Mouse (Mus musculus): ENCODE data around the gene Hsh2d. TPM values are rescaled to one million over a fixed set of nuclear protein-coding genes. Genes with fewer than 3 reads are reported as not detected.
A peak's percentile ranks its signal among the peaks of the same experiment; 100 is the strongest.

The Hsh2d gene
- polyA plus RNA-seq, 1 experiment from 2014 or later, result not detected

- DNase-seq (ENCODE audit: low spot score), result no peak
- H3K36me3 ChIP-seq (replicated peaks), result no peaks in the 10 kb centered on the region
- H3K27me3 ChIP-seq (replicated peaks; ENCODE audit: low read depth, poor library complexity, severe bottlenecking), result no peaks in the 10 kb centered on the region
- no peak overlapping the region for H3K27ac ChIP-seq (replicated peaks)
- H3K4me1 ChIP-seq, result no peaks in the 10 kb centered on the region
- H3K4me3 ChIP-seq, result no peak overlapping the region
- WGBS, result 74% methylated on average over 4 of the region's 4 CpGs
- H3K9me3 ChIP-seq, result no peaks in the 10 kb centered on the region
Measured at GRCm38 (mm10) chr8:72210222-72210621, 20.8 kb downstream of the Hsh2d start.

GRCm38 (mm10) chr8:72210710-72211109, 21.3 kb downstream of the Hsh2d start:
- Histone ChIP-seq H3K4me3 (no peak overlapping the region), H3K9me3 (no peaks in the 10 kb centered on the region), H3K36me3 (replicated peaks) (no peaks in the 10 kb centered on the region), H3K27me3 (replicated peaks; ENCODE audit: low read depth, poor library complexity, severe bottlenecking) (no peaks in the 10 kb centered on the region), H3K4me1 (no peaks in the 10 kb centered on the region), H3K27ac (replicated peaks) (no peak overlapping the region)
- DNase-seq (ENCODE audit: low spot score), result no peak
- WGBS, result 68% methylated on average over 2 of the region's 2 CpGs

- Histone ChIP-seq H3K36me3 (replicated peaks) (no peaks in the 10 kb centered on the region), H3K27me3 (replicated peaks; ENCODE audit: low read depth, poor library complexity, severe bottlenecking) (peaks cover 5% of the 10 kb centered on the region), H3K4me3 (no peak overlapping the region), H3K27ac (replicated peaks) (no peak overlapping the region), H3K9me3 (no peaks in the 10 kb centered on the region), H3K4me1 (no peaks in the 10 kb centered on the region)
- DNase-seq (ENCODE audit: low spot score), result no peak
- WGBS, result 76% methylated on average over 1 of the region's 1 CpGs
Measured at GRCm38 (mm10) chr8:72211846-72212245, 22.4 kb downstream of the Hsh2d start.

GRCm38 (mm10) chr8:72212751-72213150, 23.3 kb downstream of the Hsh2d start, which contains the start of gene Cib3:
TSS of gene Cib3 (minus strand) at chr8:72212837.
- DNase-seq (ENCODE audit: low spot score), result no peak
- H3K4me1 ChIP-seq, result no peaks in the 10 kb centered on the region
- H3K27me3 ChIP-seq (replicated peaks; ENCODE audit: low read depth, poor library complexity, severe bottlenecking), result peaks cover 5% of the 10 kb centered on the region
- no peaks in the 10 kb centered on the region for H3K36me3 ChIP-seq (replicated peaks)
- WGBS, result 60% methylated on average over 4 of the region's 4 CpGs
- no peak within 1 kb of the TSS for H3K4me3 ChIP-seq
- H3K27ac ChIP-seq (replicated peaks), result no peak within 1 kb of the TSS
- H3K9me3 ChIP-seq, result no peaks in the 10 kb centered on the region

GRCm38 (mm10) chr8:72213536-72213935, 24.1 kb downstream of the Hsh2d start, which contains the start of gene Gm11034:
TSS of gene Gm11034 (minus strand) at chr8:72213636.
- H3K27me3 ChIP-seq (replicated peaks; ENCODE audit: low read depth, poor library complexity, severe bottlenecking), result peaks cover 5% of the 10 kb centered on the region
- no peaks in the 10 kb centered on the region for H3K9me3 ChIP-seq
- no peak for DNase-seq (ENCODE audit: low spot score)
- no peaks in the 10 kb centered on the region for H3K36me3 ChIP-seq (replicated peaks)
- 78% methylated on average over 4 of the region's 4 CpGs for WGBS
- H3K4me1 ChIP-seq, result no peaks in the 10 kb centered on the region
- no peak within 1 kb of the TSS for H3K4me3 ChIP-seq
- no peak within 1 kb of the TSS for H3K27ac ChIP-seq (replicated peaks)

- peaks cover 5% of the 10 kb centered on the region for H3K27me3 ChIP-seq (replicated peaks; ENCODE audit: low read depth, poor library complexity, severe bottlenecking)
- WGBS, result 42% methylated on average over 2 of the region's 2 CpGs
Measured at GRCm38 (mm10) chr8:72215060-72215459, 25.6 kb downstream of the Hsh2d start.

GRCm38 (mm10) chr8:72215871-72216270, 26.4 kb downstream of the Hsh2d start:
- no peak overlapping the region for H3K4me3 ChIP-seq
- DNase-seq (ENCODE audit: low spot score), result no peak
- no peak overlapping the region for H3K27ac ChIP-seq (replicated peaks)
- no peaks in the 10 kb centered on the region for H3K9me3 ChIP-seq
- peaks cover 10% of the 10 kb centered on the region for H3K4me1 ChIP-seq
- peaks cover 5% of the 10 kb centered on the region for H3K27me3 ChIP-seq (replicated peaks; ENCODE audit: low read depth, poor library complexity, severe bottlenecking)
- peaks cover 3% of the 10 kb centered on the region for H3K36me3 ChIP-seq (replicated peaks)
- 45% methylated on average over 1 of the region's 1 CpGs for WGBS

More at GRCm38 (mm10) chr8:72215060-72215459, 25.6 kb downstream of the Hsh2d start:
- no peak for DNase-seq (ENCODE audit: low spot score)
- Histone ChIP-seq H3K36me3 (replicated peaks) (no peaks in the 10 kb centered on the region), H3K4me3 (no peak overlapping the region), H3K4me1 (peaks cover 2% of the 10 kb centered on the region; the same call in 1 of the 2 replicates), H3K9me3 (no peaks in the 10 kb centered on the region), H3K27ac (replicated peaks) (no peak overlapping the region)

GRCm38 (mm10) chr8:72218781-72219540, 29.5 kb downstream of the Hsh2d start:
- no peak for DNase-seq (ENCODE audit: low spot score)
- Histone ChIP-seq H3K27ac (replicated peaks) (peak overlapping the region; percentile 91), H3K36me3 (replicated peaks) (peaks cover 34% of the 10 kb centered on the region), H3K4me3 (peak overlapping the region; percentile 92), H3K4me1 (peaks cover 18% of the 10 kb centered on the region), H3K27me3 (replicated peaks; ENCODE audit: low read depth, poor library complexity, severe bottlenecking) (peaks cover 5% of the 10 kb centered on the region), H3K9me3 (no peaks in the 10 kb centered on the region)
- 81% methylated on average over 10 of the region's 10 CpGs for WGBS

- Histone ChIP-seq H3K27me3 (replicated peaks; ENCODE audit: low read depth, poor library complexity, severe bottlenecking) (peaks cover 5% of the 10 kb centered on the region), H3K9me3 (no peaks in the 10 kb centered on the region), H3K4me1 (peaks cover 18% of the 10 kb centered on the region), H3K36me3 (replicated peaks) (peaks cover 38% of the 10 kb centered on the region), H3K27ac (replicated peaks) (peak within 1 kb of the TSS; percentile 91), H3K4me3 (peak within 1 kb of the TSS; percentile 92)
- DNase-seq (ENCODE audit: low spot score), result peak; percentile 93
- 14% methylated on average over 39 of the region's 39 CpGs for WGBS
Measured at GRCm38 (mm10) chr8:72219541-72220363, 30.3 kb downstream of the Hsh2d start, which contains the start of gene Fam32a. TSS of gene Fam32a (plus strand) at chr8:72219730.

- Histone ChIP-seq H3K27me3 (replicated peaks; ENCODE audit: low read depth, poor library complexity, severe bottlenecking) (peaks cover 5% of the 10 kb centered on the region), H3K36me3 (replicated peaks) (peaks cover 38% of the 10 kb centered on the region), H3K4me1 (peaks cover 18% of the 10 kb centered on the region), H3K4me3 (peak overlapping the region; percentile 92), H3K27ac (replicated peaks) (no peak overlapping the region), H3K9me3 (no peaks in the 10 kb centered on the region)
- WGBS, result 87% methylated on average over 4 of the region's 4 CpGs
- DNase-seq (ENCODE audit: low spot score), result no peak
Measured at GRCm38 (mm10) chr8:72220758-72221157, 31.3 kb downstream of the Hsh2d start.

GRCm38 (mm10) chr8:72222656-72223055, 33.2 kb downstream of the Hsh2d start:
- DNase-seq (ENCODE audit: low spot score), result no peak
- H3K36me3 ChIP-seq (replicated peaks), result peaks cover 38% of the 10 kb centered on the region
- WGBS, result 93% methylated on average over 5 of the region's 5 CpGs
- no peak overlapping the region for H3K4me3 ChIP-seq
- H3K4me1 ChIP-seq, result peaks cover 18% of the 10 kb centered on the region
- H3K27me3 ChIP-seq (replicated peaks; ENCODE audit: low read depth, poor library complexity, severe bottlenecking), result no peaks in the 10 kb centered on the region
- no peak overlapping the region for H3K27ac ChIP-seq (replicated peaks)
- no peaks in the 10 kb centered on the region for H3K9me3 ChIP-seq

GRCm38 (mm10) chr8:72239499-72240402, 50.3 kb downstream of the Hsh2d start, which contains the start of gene Ap1m1:
TSS of gene Ap1m1 (plus strand) at chr8:72240018.
- WGBS, result under 1% methylated on average over 54 of the region's 54 CpGs
- no peaks in the 10 kb centered on the region for H3K27me3 ChIP-seq (replicated peaks; ENCODE audit: low read depth, poor library complexity, severe bottlenecking)

More at GRCm38 (mm10) chr8:72239499-72240402, 50.3 kb downstream of the Hsh2d start, which contains the start of gene Ap1m1:
- peak within 1 kb of the TSS; percentile 80 for H3K4me3 ChIP-seq
- H3K36me3 ChIP-seq (replicated peaks), result peaks cover 21% of the 10 kb centered on the region
- peak; percentile 99 for DNase-seq (ENCODE audit: low spot score)
- H3K9me3 ChIP-seq, result no peaks in the 10 kb centered on the region
- H3K27ac ChIP-seq (replicated peaks), result peak within 1 kb of the TSS; percentile 95
- H3K4me1 ChIP-seq, result peaks cover 11% of the 10 kb centered on the region
